Mouse (Mus musculus) neural tube, embryonic 13.5 days (tissue): ENCODE measurements around the gene Lrrfip2. TPM values are rescaled to one million over a fixed set of nuclear protein-coding genes. Genes with fewer than 3 reads are reported as not detected.

Source experiments
- ATAC-seq: fragments of 200-750 bp; cut with Nextera tagmentation; 2 replicates; pipeline ENCODE4 v1.8.0; 2017; ENCODE audit warnings: low read depth, mild to moderate bottlenecking, moderate TSS enrichment, moderate library complexity
- H3K27ac ChIP-seq: fragments of 300-500 bp; sonication (generic); replicated peaks from 2 replicates; pipeline ENCODE4 v1.5.1; 2015; ENCODE audit warnings: moderate library complexity, mild to moderate bottlenecking, inconsistent platforms
- H3K27me3 ChIP-seq: fragments of 300-500 bp; sonication (generic); 2 replicates; pipeline ENCODE4 v1.6.1; 2015; ENCODE audit warnings: mild to moderate bottlenecking, inconsistent platforms
- H3K36me3 ChIP-seq: fragments of 300-500 bp; sonication (generic); 2 replicates; pipeline ENCODE4 v1.6.1; 2015; ENCODE audit warnings: mild to moderate bottlenecking, inconsistent platforms
- H3K4me1 ChIP-seq: fragments of 300-500 bp; sonication (generic); replicated peaks from 2 replicates; pipeline ENCODE4 v1.6.1; 2015; ENCODE audit warnings: inconsistent platforms
- H3K4me2 ChIP-seq: fragments of 300-500 bp; sonication (generic); 2 replicates; pipeline ENCODE4 v1.6.1; 2015; ENCODE audit warnings: inconsistent platforms, mild to moderate bottlenecking, moderate library complexity
- H3K4me3 ChIP-seq: fragments of 300-500 bp; sonication (generic); 2 replicates; pipeline ENCODE4 v1.5.1; 2015; ENCODE audit warnings: mild to moderate bottlenecking, inconsistent platforms
- H3K9ac ChIP-seq: fragments of 300-500 bp; sonication (generic); 2 replicates; pipeline ENCODE4 v1.6.1; 2015; ENCODE audit warnings: moderate library complexity, mild to moderate bottlenecking, inconsistent platforms
- H3K9me3 ChIP-seq: fragments of 300-500 bp; sonication (generic); 2 replicates; pipeline ENCODE4 v1.6.1; 2016; ENCODE audit warnings: inconsistent platforms
- WGBS: fragments of 180-500 bp; shearing (Covaris S2); methylation state at CpG from one replicate; pipeline ENCODE4 v1.1.7; 2015; 5-methylcytosine and 5-hydroxymethylcytosine counted together
- polyA plus RNA-seq: library from polyadenylated mRNA; unstranded; fragments of >200 nt; fragmentation: Nextera tagmentation; extraction: Ambion mirVana; gene quantifications from 2 replicates; pipeline ENCODE4 v1.2.1, GENCODE M21; 2015

Lrrfip2 gene
- polyA plus RNA-seq, 1 experiment from 2014 or later: 44.9 TPM

- Histone ChIP-seq H3K27ac (no peak overlapping the region), H3K27me3 (no peaks in the 10 kb centered on the region), H3K9me3 (no peaks in the 10 kb centered on the region), H3K9ac (no peak overlapping the region), H3K4me3 (no peak overlapping the region), H3K4me2 (no peak overlapping the region), H3K4me1 (no peaks in the 10 kb centered on the region), H3K36me3 (peaks cover 46% of the 10 kb centered on the region)
- 85% methylated on average over 4 of the region's 4 CpGs for WGBS
- no peak for ATAC-seq
These were observed 93.0 kb downstream of the Lrrfip2 start for GRCm38 (mm10) chr9:111210412-111210811.

- 86% methylated on average over 10 of the region's 10 CpGs for WGBS
These were observed 94.0 kb downstream of the Lrrfip2 start for GRCm38 (mm10) chr9:111211122-111212041.

GRCm38 (mm10) chr9:111213501-111213900 lies 96.1 kb downstream of the Lrrfip2 start:
- H3K27me3 ChIP-seq: no peaks in the 10 kb centered on the region
- H3K36me3 ChIP-seq: peaks cover 37% of the 10 kb centered on the region
- WGBS: 82% methylated on average over 6 of the region's 6 CpGs
- no peaks in the 10 kb centered on the region for H3K9me3 ChIP-seq
- H3K9ac ChIP-seq: no peak overlapping the region
- no peak overlapping the region for H3K27ac ChIP-seq
- no peak for ATAC-seq
- no peaks in the 10 kb centered on the region for H3K4me1 ChIP-seq
- H3K4me3 ChIP-seq: no peak overlapping the region
- H3K4me2 ChIP-seq: no peak overlapping the region

More at GRCm38 (mm10) chr9:111211122-111212041, 94.0 kb downstream of the Lrrfip2 start:
- Histone ChIP-seq H3K36me3 (peaks cover 42% of the 10 kb centered on the region), H3K4me3 (no peak overlapping the region), H3K27me3 (no peaks in the 10 kb centered on the region), H3K9me3 (no peaks in the 10 kb centered on the region), H3K4me1 (no peaks in the 10 kb centered on the region), H3K27ac (no peak overlapping the region), H3K9ac (no peak overlapping the region), H3K4me2 (no peak overlapping the region)
- no peak for ATAC-seq

- Histone ChIP-seq H3K27me3 (no peaks in the 10 kb centered on the region), H3K9me3 (no peaks in the 10 kb centered on the region), H3K36me3 (peaks cover 52% of the 10 kb centered on the region), H3K27ac (no peak overlapping the region), H3K9ac (no peak overlapping the region), H3K4me2 (no peak overlapping the region), H3K4me1 (no peaks in the 10 kb centered on the region), H3K4me3 (no peak overlapping the region)
- ATAC-seq: no peak
These were observed 99.0 kb downstream of the Lrrfip2 start for GRCm38 (mm10) chr9:111216424-111216823.

- H3K27ac ChIP-seq: no peak overlapping the region
- H3K9ac ChIP-seq: no peak overlapping the region
- no peak overlapping the region for H3K4me3 ChIP-seq
- H3K9me3 ChIP-seq: no peaks in the 10 kb centered on the region
- WGBS: 94% methylated on average over 5 of the region's 5 CpGs
- no peaks in the 10 kb centered on the region for H3K4me1 ChIP-seq
- H3K36me3 ChIP-seq: peaks cover 66% of the 10 kb centered on the region
- ATAC-seq: no peak
- no peak overlapping the region for H3K4me2 ChIP-seq
- no peaks in the 10 kb centered on the region for H3K27me3 ChIP-seq
These were observed 103.2 kb downstream of the Lrrfip2 start for GRCm38 (mm10) chr9:111220551-111221080.

GRCm38 (mm10) chr9:111221580-111221979 lies 104.2 kb downstream of the Lrrfip2 start:
- no peak overlapping the region for H3K4me3 ChIP-seq
- no peak overlapping the region for H3K27ac ChIP-seq
- peaks cover 69% of the 10 kb centered on the region for H3K36me3 ChIP-seq
- H3K27me3 ChIP-seq: no peaks in the 10 kb centered on the region
- H3K4me2 ChIP-seq: no peak overlapping the region
- WGBS: 86% methylated on average over 1 of the region's 1 CpGs
- H3K9me3 ChIP-seq: no peaks in the 10 kb centered on the region
- H3K4me1 ChIP-seq: no peaks in the 10 kb centered on the region
- no peak for ATAC-seq
- no peak overlapping the region for H3K9ac ChIP-seq

- no peak overlapping the region for H3K4me2 ChIP-seq
- no peaks in the 10 kb centered on the region for H3K4me1 ChIP-seq
- H3K9me3 ChIP-seq: no peaks in the 10 kb centered on the region
- 94% methylated on average over 5 of the region's 5 CpGs for WGBS
- peaks cover 81% of the 10 kb centered on the region for H3K36me3 ChIP-seq
- no peak overlapping the region for H3K9ac ChIP-seq
- no peak overlapping the region for H3K27ac ChIP-seq
- ATAC-seq: no peak
- no peak overlapping the region for H3K4me3 ChIP-seq
- no peaks in the 10 kb centered on the region for H3K27me3 ChIP-seq
These were observed 106.0 kb downstream of the Lrrfip2 start for GRCm38 (mm10) chr9:111223406-111223805.

- WGBS: 71% methylated on average over 5 of the region's 5 CpGs
- H3K9me3 ChIP-seq: no peaks in the 10 kb centered on the region
- no peaks in the 10 kb centered on the region for H3K27me3 ChIP-seq
- no peak overlapping the region for H3K27ac ChIP-seq
- peaks cover 94% of the 10 kb centered on the region for H3K36me3 ChIP-seq
- no peaks in the 10 kb centered on the region for H3K4me1 ChIP-seq
- no peak overlapping the region for H3K4me2 ChIP-seq
- no peak for ATAC-seq
- no peak overlapping the region for H3K4me3 ChIP-seq
- no peak overlapping the region for H3K9ac ChIP-seq
These were observed 111.1 kb downstream of the Lrrfip2 start for GRCm38 (mm10) chr9:111228446-111228845.

- H3K4me1 ChIP-seq: no peaks in the 10 kb centered on the region
- no peak overlapping the region for H3K27ac ChIP-seq
- no peaks in the 10 kb centered on the region for H3K9me3 ChIP-seq
- WGBS: 89% methylated on average over 9 of the region's 9 CpGs
- peaks cover 93% of the 10 kb centered on the region for H3K36me3 ChIP-seq
- no peak overlapping the region for H3K4me2 ChIP-seq
- no peak overlapping the region for H3K4me3 ChIP-seq
- H3K9ac ChIP-seq: no peak overlapping the region
- no peak for ATAC-seq
- no peaks in the 10 kb centered on the region for H3K27me3 ChIP-seq
These were observed 117.3 kb downstream of the Lrrfip2 start for GRCm38 (mm10) chr9:111234701-111235100.

- Histone ChIP-seq H3K9me3 (no peaks in the 10 kb centered on the region), H3K36me3 (peaks cover 85% of the 10 kb centered on the region), H3K9ac (no peak overlapping the region), H3K4me2 (no peak overlapping the region), H3K4me1 (no peaks in the 10 kb centered on the region), H3K4me3 (no peak overlapping the region), H3K27ac (no peak overlapping the region), H3K27me3 (no peaks in the 10 kb centered on the region)
- ATAC-seq: no peak
These were observed 120.3 kb downstream of the Lrrfip2 start for GRCm38 (mm10) chr9:111237726-111238125.

- Histone ChIP-seq H3K4me2 (no peak overlapping the region), H3K4me3 (no peak overlapping the region), H3K36me3 (peaks cover 80% of the 10 kb centered on the region), H3K27me3 (no peaks in the 10 kb centered on the region), H3K9ac (no peak overlapping the region), H3K4me1 (no peaks in the 10 kb centered on the region), H3K9me3 (no peaks in the 10 kb centered on the region), H3K27ac (no peak overlapping the region)
- no peak for ATAC-seq
- WGBS: 87% methylated on average over 4 of the region's 4 CpGs
These were observed 122.4 kb downstream of the Lrrfip2 start for GRCm38 (mm10) chr9:111239821-111240220.

GRCm38 (mm10) chr9:111243384-111243783 lies 126.0 kb downstream of the Lrrfip2 start:
- 82% methylated on average over 6 of the region's 6 CpGs for WGBS
- Histone ChIP-seq H3K9ac (no peak overlapping the region), H3K4me2 (no peak overlapping the region), H3K4me1 (no peaks in the 10 kb centered on the region), H3K9me3 (no peaks in the 10 kb centered on the region), H3K27me3 (no peaks in the 10 kb centered on the region), H3K4me3 (no peak overlapping the region), H3K27ac (no peak overlapping the region), H3K36me3 (peaks cover 64% of the 10 kb centered on the region)
- no peak for ATAC-seq
